Mouse (Mus musculus) ES-Bruce4 (cell line): Measurements from ENCODE around the gene Kcnc1.

Experiments
- CTCF ChIP-seq: IDR thresholded peaks from one replicate; pipeline ENCODE4 v1.8.1; 2011; ENCODE audit warnings: low read depth, low read length
- EP300 ChIP-seq: IDR thresholded peaks from 2 replicates; pipeline ENCODE4 v1.6.1; 2011; ENCODE audit warnings: low read depth, low read length; ENCODE audit not compliant: insufficient read depth
- POLR2A ChIP-seq: IDR thresholded peaks from one replicate; pipeline ENCODE4 v1.8.1; 2011; ENCODE audit warnings: low read length; ENCODE audit not compliant: insufficient read depth

GRCm38 (mm10) chr7:46387430-46387829 lies 8.9 kb upstream of the Kcnc1 start:
- no peak for TF ChIP-seq CTCF
- no peak for TF ChIP-seq POLR2A
- TF ChIP-seq EP300: no peak
